Mouse (Mus musculus) liver (tissue): ENCODE data around the gene Hectd4.
"Not testable (repeated sequence)": the region's sequence is repeated elsewhere in the genome, so short reads cannot be mapped to it uniquely, and the experiment has no call there.

Experiments
- DNase-seq: peaks from one replicate; pipeline ENCODE4 v3.0.0-alpha.2; 2020; ENCODE audit warnings: mixed read lengths

The Hectd4 gene

GRCm38 (mm10) chr5:121292309-121293165 is 72.5 kb downstream of the Hectd4 start:
- DNase-seq: no peak

DNA sequence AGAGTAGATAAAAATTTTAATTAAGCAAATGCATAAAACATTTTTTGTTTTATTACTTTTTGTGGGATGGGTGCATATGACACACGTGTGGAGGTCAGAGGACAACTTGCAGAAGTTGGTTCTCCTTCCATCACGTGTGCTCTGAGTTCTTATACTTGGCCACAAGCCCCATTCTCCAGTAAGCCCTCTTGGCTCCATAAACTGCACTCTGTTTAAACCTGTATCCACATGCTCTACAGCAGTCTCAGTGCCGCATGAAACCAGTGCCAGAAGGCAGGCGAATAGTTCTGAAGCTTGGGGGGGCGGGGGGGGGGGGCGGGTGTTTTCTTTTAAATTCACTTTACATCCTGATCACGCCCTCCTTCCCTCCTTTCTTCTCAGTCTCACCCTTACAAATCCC is 85.0 kb downstream of the Hectd4 start:
- no peak for DNase-seq

DNA sequence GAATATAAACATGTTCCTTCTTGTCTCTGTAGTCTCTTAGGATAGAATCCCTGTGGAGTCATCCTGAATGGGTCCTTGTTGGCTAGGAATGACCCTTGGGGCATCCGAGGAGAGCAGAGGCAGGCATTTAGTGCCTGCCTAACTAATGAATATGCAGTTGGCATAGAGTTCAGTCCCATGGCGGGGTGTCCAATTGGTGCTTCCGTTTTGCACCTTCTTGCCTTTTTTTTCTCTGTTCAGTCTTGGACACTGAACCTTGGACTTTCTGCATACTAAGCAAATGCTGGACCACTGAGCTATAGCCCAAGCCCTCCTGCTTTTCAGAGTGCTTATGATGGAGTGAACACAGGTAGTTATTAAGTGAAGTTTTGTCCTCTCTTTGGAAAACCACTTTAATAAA is 87.6 kb downstream of the Hectd4 start:
- no peak for DNase-seq

- DNase-seq: no peak
Observed at GRCm38 (mm10) chr5:121311576-121311975, 91.6 kb downstream of the Hectd4 start.

DNA sequence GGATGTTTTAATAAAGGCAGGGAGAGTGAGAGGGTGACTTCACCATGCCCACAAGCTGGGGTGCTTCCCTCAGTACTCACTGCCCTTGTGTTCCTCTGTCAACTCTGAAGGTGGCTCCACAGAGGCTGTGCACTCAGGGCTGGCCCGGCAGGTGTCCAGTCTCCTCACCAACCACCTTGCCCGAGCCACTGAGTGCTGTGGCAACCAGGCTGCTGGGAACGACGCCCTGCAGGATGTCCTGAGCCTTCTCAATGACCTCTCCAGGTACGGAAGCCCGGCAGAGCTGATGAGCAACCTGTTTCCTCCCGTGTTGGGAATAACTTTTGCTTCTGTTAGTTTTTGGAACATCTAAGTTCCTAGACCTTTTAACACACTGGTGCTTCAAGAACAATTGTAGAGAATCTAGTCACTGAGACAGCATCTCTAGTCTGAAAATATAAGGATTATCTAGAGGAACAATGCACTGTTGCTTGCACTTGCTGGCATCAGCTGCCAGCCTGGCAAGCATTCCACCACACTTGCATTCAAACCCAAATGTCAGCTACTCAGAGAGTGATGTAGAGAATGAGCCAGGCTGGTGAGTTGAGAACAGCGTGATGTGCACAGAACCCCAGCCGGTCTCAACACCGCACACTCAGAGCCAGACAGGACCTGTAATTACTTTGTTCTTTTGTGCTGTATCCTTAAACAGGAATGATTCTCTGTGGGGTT is 93.9 kb downstream of the Hectd4 start:
- no peak for DNase-seq

GRCm38 (mm10) chr5:121326079-121326805 is 106.2 kb downstream of the Hectd4 start:
- DNase-seq: no peak

- DNase-seq: no peak
Observed at GRCm38 (mm10) chr5:121329333-121330058, 109.5 kb downstream of the Hectd4 start.

DNA sequence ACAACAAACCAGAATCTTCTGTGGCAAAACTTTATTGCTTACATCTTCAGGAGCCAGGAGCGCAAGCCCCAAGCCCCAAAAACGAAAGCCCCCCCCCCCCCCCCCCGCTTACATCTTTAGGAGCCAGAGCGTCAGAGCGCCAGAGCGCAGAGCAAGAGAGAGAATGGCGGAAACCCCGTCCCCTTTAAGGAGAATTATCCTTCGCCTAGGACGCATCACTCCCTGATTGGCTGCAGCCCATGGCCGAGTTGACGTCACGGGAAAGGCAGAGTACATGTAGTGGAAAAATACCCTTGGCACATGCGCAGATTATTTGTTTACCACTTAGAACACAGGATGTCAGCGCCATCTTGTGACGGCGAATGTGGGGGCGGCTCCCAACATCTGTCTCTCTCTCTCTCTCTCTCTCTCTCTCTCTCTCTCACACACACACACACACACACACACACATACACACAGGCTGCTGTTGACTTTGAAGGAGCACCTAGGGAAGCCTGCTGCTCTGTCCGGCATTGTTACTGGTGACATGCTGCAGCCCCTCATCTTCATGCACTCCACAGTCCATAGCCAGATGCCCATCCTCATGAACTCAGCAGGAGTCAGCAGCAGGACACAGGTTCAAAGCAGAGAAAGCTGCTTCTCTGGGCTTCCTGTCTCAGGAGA is 110.3 kb downstream of the Hectd4 start:
- not testable (repeated sequence) for DNase-seq

GRCm38 (mm10) chr5:121331731-121332130 is 111.7 kb downstream of the Hectd4 start:
- DNase-seq: no peak

DNA sequence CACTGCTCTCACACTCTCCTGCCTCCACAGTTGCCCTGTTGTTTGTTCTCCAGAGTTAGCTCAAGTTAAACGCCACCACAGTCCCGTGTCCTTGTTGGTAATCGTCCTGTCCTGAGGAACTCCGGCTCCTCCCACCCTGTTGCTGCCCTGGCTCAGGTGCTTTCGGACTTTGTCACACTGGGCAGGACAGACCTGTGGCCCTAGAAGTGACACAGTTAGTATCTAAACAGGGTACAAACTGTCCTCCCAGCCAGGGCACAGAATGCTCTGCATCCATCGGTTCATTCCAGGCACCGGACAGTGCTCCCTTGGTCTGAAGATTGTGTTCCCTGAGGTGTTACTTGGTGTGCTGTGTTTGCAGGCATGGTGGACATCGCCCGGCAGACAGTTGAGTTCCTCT is 114.0 kb downstream of the Hectd4 start:
- no peak for DNase-seq

- DNase-seq: no peak
Observed at GRCm38 (mm10) chr5:121334454-121334853, 114.4 kb downstream of the Hectd4 start.

DNA sequence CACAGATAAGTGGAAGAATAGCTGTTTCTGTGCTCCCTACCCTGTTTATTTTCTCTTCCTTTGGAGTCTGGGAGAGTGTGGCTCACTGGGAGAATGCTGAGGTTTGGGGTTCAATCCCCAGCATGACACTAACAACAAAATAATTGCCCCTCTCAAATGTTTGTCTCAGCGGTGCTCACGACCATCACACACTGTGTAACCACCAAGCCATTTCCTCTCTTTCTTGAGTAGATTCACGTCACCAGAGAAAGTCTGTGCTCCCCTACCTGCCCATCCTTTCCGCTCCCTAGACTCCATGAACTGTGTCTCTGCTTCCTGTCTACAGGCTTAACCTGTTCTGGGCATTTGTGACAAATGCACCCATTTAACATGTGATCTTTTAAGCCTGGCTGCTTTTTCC is 115.4 kb downstream of the Hectd4 start:
- DNase-seq: no peak

DNA sequence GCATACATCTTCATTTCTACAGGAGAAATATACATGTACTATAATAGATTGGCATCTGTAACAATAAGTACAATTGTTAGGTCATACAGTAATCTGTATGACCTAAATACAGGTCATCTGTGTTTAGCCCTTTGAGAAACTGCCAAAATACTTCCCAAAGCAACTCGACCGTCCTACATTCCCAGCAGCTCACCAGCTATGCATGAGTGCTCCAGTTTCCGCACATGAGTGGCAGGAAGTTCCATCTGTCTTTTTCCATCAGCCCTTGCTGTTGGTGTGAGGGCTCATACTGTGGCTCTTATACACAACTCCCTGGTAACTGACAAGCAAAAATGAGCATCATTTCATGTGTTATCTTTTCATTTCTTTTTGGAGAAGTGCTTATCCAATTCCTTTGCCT is 116.0 kb downstream of the Hectd4 start:
- no peak for DNase-seq

DNA sequence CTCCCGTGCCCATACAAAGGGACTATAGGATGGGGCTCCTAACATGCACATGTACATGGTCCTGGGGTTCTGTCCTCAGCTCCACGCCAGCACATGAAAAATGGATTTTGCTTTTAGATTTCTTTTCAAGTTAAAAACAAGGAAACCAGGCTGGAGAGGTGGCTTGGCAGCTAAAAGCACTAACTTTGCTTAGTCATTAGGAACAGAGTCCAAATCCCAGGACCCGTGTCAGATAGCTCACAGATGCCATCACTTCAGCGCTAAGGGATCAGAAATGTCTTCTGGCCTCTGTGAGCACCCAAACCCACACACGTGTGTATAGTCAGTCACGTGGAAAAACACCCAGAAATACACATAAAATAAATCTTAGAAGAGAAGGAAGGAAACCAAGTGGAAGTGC is 116.8 kb downstream of the Hectd4 start:
- no peak for DNase-seq

- no peak for DNase-seq
Observed at GRCm38 (mm10) chr5:121339507-121340230, 119.7 kb downstream of the Hectd4 start.

DNA sequence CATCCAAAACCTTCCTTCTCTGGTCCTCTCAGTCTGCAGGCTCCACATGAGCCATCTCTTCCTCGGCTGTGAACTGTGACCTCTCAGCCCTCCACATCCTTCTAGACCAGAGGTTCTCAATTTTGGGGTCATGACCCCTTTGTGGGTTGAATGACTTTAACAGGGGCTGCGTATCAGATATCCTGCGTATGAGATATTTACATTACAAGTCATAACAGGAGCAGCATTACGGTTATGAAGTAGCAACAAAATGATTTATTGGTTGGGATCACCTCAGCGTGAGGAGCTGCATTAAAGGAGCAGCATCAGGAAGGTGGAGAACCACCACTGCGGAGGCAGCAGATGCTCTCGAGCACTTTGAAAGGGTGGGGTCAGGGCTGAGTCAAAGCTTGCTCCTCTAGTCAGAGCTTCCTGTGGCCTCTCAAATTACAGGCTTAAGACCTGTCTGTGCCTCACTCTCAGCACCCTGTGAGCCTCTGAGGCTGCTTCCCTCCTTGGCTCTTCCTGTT is 121.0 kb downstream of the Hectd4 start:
- DNase-seq: no peak

DNA sequence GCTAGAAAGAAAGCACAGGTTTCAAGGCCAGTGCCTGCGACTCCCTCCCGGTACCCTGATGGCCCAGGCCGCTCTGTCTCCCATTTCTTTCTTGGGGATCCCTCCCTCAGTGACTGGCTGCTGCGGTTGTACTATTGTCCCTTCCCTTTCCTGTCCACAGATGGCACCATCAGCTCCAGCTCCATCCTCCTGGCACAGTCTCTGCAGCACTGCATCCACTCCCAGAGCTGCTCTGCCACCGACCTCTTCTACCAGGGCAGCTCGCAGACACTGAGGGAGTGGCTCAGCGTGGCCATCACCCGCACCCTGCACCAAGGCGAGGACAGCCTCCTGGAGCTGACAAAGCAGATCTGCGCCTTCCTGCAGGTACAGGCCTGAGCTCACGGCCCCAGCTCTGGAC is 122.5 kb downstream of the Hectd4 start:
- DNase-seq: no peak

GRCm38 (mm10) chr5:121343997-121344396 is 124.0 kb downstream of the Hectd4 start:
- DNase-seq: no peak

- no peak for DNase-seq
Observed at GRCm38 (mm10) chr5:121359229-121359628, 139.2 kb downstream of the Hectd4 start.

- no peak for DNase-seq
Observed at GRCm38 (mm10) chr5:121361696-121362095, 141.7 kb downstream of the Hectd4 start.

GRCm38 (mm10) chr5:121363441-121363840 is 143.4 kb downstream of the Hectd4 start:
- DNase-seq: no peak
